Mouse (Mus musculus) neural tube, embryonic 14.5 days (tissue): ENCODE measurements around the gene Ubash3a. TPM values are rescaled to one million over a fixed set of nuclear protein-coding genes. Genes with fewer than 3 reads are reported as not detected.

Experiments
- ATAC-seq: fragments of 200-750 bp; cut with Nextera tagmentation; 2 replicates; pipeline ENCODE4 v1.8.0; 2017; ENCODE audit warnings: low read depth, mild to moderate bottlenecking, moderate TSS enrichment, moderate library complexity
- H3K27ac ChIP-seq: fragments of 300-500 bp; sonication (generic); 2 replicates; pipeline ENCODE4 v1.5.1; 2014; ENCODE audit warnings: low read depth, mild to moderate bottlenecking, control low read depth, low read length, moderate library complexity, mixed read lengths
- H3K27me3 ChIP-seq: fragments of 300-500 bp; sonication (generic); 2 replicates; pipeline ENCODE4 v1.6.1; 2014; ENCODE audit warnings: low read length; ENCODE audit not compliant: control insufficient read depth, insufficient read depth
- H3K36me3 ChIP-seq: fragments of 300-500 bp; sonication (generic); 2 replicates; pipeline ENCODE4 v1.6.1; 2014; ENCODE audit warnings: low read length, mixed read lengths; ENCODE audit not compliant: control insufficient read depth, insufficient read depth
- H3K4me1 ChIP-seq: fragments of 300-500 bp; sonication (generic); 2 replicates; pipeline ENCODE4 v1.6.1; 2014; ENCODE audit warnings: low read length; ENCODE audit not compliant: control insufficient read depth, insufficient read depth
- H3K4me2 ChIP-seq: fragments of 300-500 bp; sonication (generic); 2 replicates; pipeline ENCODE4 v1.6.1; 2014; ENCODE audit warnings: mild to moderate bottlenecking, low read depth, low read length, control low read depth
- H3K4me3 ChIP-seq: fragments of 300-500 bp; sonication (generic); 2 replicates; pipeline ENCODE4 v1.5.1; 2014; ENCODE audit warnings: low read depth, low read length, control low read depth, mixed read lengths
- H3K9ac ChIP-seq: fragments of 300-500 bp; sonication (generic); replicated peaks from 2 replicates; pipeline ENCODE4 v1.6.1; 2014; ENCODE audit warnings: low read depth, mild to moderate bottlenecking, control low read depth, low read length, mixed read lengths
- H3K9me3 ChIP-seq: fragments of 300-500 bp; sonication (generic); 2 replicates; pipeline ENCODE4 v1.6.1; 2016; ENCODE audit warnings: low read length; ENCODE audit not compliant: control insufficient read depth
- WGBS: fragments of 180-500 bp; shearing (Covaris S2); extraction: QIAGEN DNeasy Blood & Tissue Kit; methylation state at CpG from one replicate; pipeline ENCODE4 v1.1.7; 2014; 5-methylcytosine and 5-hydroxymethylcytosine counted together
- polyA plus RNA-seq: library from polyadenylated mRNA; unstranded; fragments of >200 nt; fragmentation: Nextera tagmentation; extraction: Ambion mirVana; gene quantifications from 2 replicates; pipeline ENCODE4 v1.2.1, GENCODE M21; 2014

Gene Ubash3a
- polyA plus RNA-seq, 1 experiment from 2014 or later = 0.44 TPM

- no peak overlapping the region for H3K4me2 ChIP-seq
- H3K27ac ChIP-seq = no peak overlapping the region
- no peaks in the 10 kb centered on the region for H3K36me3 ChIP-seq
- H3K27me3 ChIP-seq = no peaks in the 10 kb centered on the region
- 77% methylated on average over 8 of the region's 8 CpGs for WGBS
- no peak for ATAC-seq
- no peak overlapping the region for H3K9ac ChIP-seq
- H3K9me3 ChIP-seq = no peaks in the 10 kb centered on the region
- no peak overlapping the region for H3K4me3 ChIP-seq
- no peaks in the 10 kb centered on the region for H3K4me1 ChIP-seq
Measured at GRCm38 (mm10) chr17:31208654-31209053, 981 bp downstream of the Ubash3a start.

DNA sequence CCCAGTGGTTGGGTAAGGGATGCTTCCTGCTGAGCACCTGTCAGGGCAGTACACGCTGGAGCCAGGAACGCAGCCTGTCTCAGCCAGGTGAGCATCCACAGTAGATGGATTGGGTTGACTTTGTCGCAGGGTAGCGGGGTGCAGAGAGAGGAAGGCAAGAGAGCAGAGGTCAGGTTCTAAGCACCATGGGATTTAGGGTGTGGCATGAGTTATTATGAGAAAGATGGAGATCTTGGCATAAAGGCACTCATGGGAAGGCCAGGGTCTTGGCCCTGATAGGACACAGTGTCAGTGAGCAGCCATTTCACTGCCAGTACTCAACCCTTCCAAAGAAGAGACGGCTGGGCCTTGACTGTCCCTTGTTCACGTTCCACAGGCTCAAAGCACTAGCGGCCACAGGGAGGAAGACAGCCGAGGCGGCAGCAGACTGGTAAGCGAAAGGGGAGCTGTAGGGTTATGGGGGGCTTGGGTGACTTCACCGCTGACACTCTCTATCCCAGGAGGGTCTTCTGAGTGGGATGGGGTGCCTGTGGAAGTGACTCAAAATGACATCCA, 1.8 kb downstream of the Ubash3a start:
- H3K9ac ChIP-seq = no peak overlapping the region
- no peaks in the 10 kb centered on the region for H3K9me3 ChIP-seq
- no peak overlapping the region for H3K4me3 ChIP-seq
- no peaks in the 10 kb centered on the region for H3K4me1 ChIP-seq
- no peaks in the 10 kb centered on the region for H3K27me3 ChIP-seq
- no peaks in the 10 kb centered on the region for H3K36me3 ChIP-seq
- no peak for ATAC-seq
- no peak overlapping the region for H3K4me2 ChIP-seq
- WGBS = 89% methylated on average over 11 of the region's 11 CpGs
- H3K27ac ChIP-seq = no peak overlapping the region

- H3K9me3 ChIP-seq = no peaks in the 10 kb centered on the region
- no peaks in the 10 kb centered on the region for H3K36me3 ChIP-seq
- no peak overlapping the region for H3K4me2 ChIP-seq
- WGBS = 95% methylated on average over 7 of the region's 7 CpGs
- no peak for ATAC-seq
- no peak overlapping the region for H3K27ac ChIP-seq
- H3K4me3 ChIP-seq = no peak overlapping the region
- no peak overlapping the region for H3K9ac ChIP-seq
- no peaks in the 10 kb centered on the region for H3K27me3 ChIP-seq
- no peaks in the 10 kb centered on the region for H3K4me1 ChIP-seq
Measured at GRCm38 (mm10) chr17:31210299-31210698, 2.6 kb downstream of the Ubash3a start.

- Histone ChIP-seq H3K4me2 (no peak overlapping the region), H3K4me1 (no peaks in the 10 kb centered on the region), H3K9ac (no peak overlapping the region), H3K27ac (no peak overlapping the region), H3K27me3 (no peaks in the 10 kb centered on the region), H3K9me3 (no peaks in the 10 kb centered on the region), H3K36me3 (no peaks in the 10 kb centered on the region), H3K4me3 (no peak overlapping the region)
- WGBS = 92% methylated on average over 6 of the region's 6 CpGs
- ATAC-seq = no peak
Measured at GRCm38 (mm10) chr17:31211881-31212280, 4.2 kb downstream of the Ubash3a start.

DNA sequence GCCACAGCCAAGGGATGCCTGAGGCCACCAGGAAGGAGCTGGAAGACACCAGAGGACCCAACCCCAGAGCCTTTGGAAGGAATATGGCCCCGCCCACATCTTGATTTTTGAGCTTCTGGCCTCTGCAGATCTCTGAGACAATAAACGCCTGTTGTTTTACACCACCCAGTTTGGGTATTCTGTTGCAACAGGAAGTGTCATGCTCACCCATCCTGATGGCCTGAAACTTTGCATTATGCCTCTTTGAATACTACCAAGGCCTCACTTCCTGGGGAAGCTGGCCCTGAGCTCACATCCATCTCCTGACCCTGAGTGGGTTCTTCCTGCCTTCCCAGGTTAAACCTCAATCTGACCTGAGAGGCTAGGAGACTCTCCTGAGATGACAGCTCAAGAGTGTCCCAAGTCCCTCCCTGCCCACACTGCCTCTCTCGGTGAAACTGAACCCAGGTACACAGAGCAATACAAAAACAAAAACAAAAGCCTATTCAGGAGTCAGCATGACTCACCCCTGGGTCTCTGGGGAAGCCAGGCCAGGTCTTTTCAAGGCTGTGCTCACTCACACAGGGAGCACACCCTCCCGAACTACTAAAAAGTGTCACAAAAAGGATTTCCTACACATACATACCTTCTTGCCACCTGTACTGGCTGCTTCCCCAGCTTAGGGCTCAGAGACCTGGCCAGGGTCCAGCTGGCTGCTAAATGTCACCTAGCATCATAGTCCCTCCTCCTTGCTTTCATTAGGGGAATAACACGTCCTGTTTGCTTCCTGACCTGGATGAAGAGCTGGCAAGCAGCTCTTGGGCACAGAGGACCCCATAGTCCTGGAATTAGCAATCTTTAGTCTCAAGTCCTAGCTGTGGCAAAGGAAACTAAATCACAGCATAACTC, 8.6 kb downstream of the Ubash3a start:
- no peaks in the 10 kb centered on the region for H3K36me3 ChIP-seq
- H3K9ac ChIP-seq = no peak overlapping the region
- H3K4me3 ChIP-seq = no peak overlapping the region
- H3K27ac ChIP-seq = no peak overlapping the region
- ATAC-seq = no peak
- WGBS = 48% methylated on average over 5 of the region's 5 CpGs
- H3K9me3 ChIP-seq = no peaks in the 10 kb centered on the region
- no peaks in the 10 kb centered on the region for H3K4me1 ChIP-seq
- H3K27me3 ChIP-seq = no peaks in the 10 kb centered on the region
- H3K4me2 ChIP-seq = no peak overlapping the region

- ATAC-seq = no peak
Measured at GRCm38 (mm10) chr17:31222810-31223310, 15.2 kb downstream of the Ubash3a start.

GRCm38 (mm10) chr17:31223835-31224234, 16.2 kb downstream of the Ubash3a start:
- Histone ChIP-seq H3K27me3 (no peaks in the 10 kb centered on the region), H3K4me1 (no peaks in the 10 kb centered on the region), H3K27ac (no peak overlapping the region), H3K9me3 (no peaks in the 10 kb centered on the region), H3K4me2 (no peak overlapping the region), H3K4me3 (no peak overlapping the region), H3K36me3 (no peaks in the 10 kb centered on the region), H3K9ac (no peak overlapping the region)
- no peak for ATAC-seq
- 71% methylated on average over 7 of the region's 7 CpGs for WGBS

More at GRCm38 (mm10) chr17:31222810-31223310, 15.2 kb downstream of the Ubash3a start:
- H3K4me2 ChIP-seq = no peak overlapping the region
- no peak overlapping the region for H3K27ac ChIP-seq
- H3K4me3 ChIP-seq = no peak overlapping the region
- H3K27me3 ChIP-seq = no peaks in the 10 kb centered on the region
- no peaks in the 10 kb centered on the region for H3K9me3 ChIP-seq
- WGBS = 78% methylated on average over 4 of the region's 4 CpGs
- H3K9ac ChIP-seq = no peak overlapping the region
- no peaks in the 10 kb centered on the region for H3K36me3 ChIP-seq
- no peaks in the 10 kb centered on the region for H3K4me1 ChIP-seq

- Histone ChIP-seq H3K9me3 (no peaks in the 10 kb centered on the region), H3K4me2 (no peak overlapping the region), H3K4me1 (no peaks in the 10 kb centered on the region), H3K4me3 (no peak overlapping the region), H3K27ac (no peak overlapping the region), H3K9ac (no peak overlapping the region), H3K27me3 (no peaks in the 10 kb centered on the region), H3K36me3 (no peaks in the 10 kb centered on the region)
- 85% methylated on average over 8 of the region's 8 CpGs for WGBS
- no peak for ATAC-seq
Measured at GRCm38 (mm10) chr17:31224591-31224990, 16.9 kb downstream of the Ubash3a start.

GRCm38 (mm10) chr17:31226368-31226767, 18.7 kb downstream of the Ubash3a start:
- no peak overlapping the region for H3K4me2 ChIP-seq
- H3K27me3 ChIP-seq = no peaks in the 10 kb centered on the region
- H3K9me3 ChIP-seq = no peaks in the 10 kb centered on the region
- no peaks in the 10 kb centered on the region for H3K4me1 ChIP-seq
- H3K36me3 ChIP-seq = no peaks in the 10 kb centered on the region
- 83% methylated on average over 3 of the region's 3 CpGs for WGBS
- H3K9ac ChIP-seq = no peak overlapping the region
- ATAC-seq = no peak
- H3K4me3 ChIP-seq = no peak overlapping the region
- no peak overlapping the region for H3K27ac ChIP-seq
